Mouse (Mus musculus) induced T-regulatory cell, adult 2 months (primary cell): ENCODE results near the gene Igf1r.

Experiments
- DNase-seq: peaks from one replicate; pipeline ENCODE4 v3.0.0-alpha.2; 2012; ENCODE audit warnings: low read depth

Gene Igf1r

DNA sequence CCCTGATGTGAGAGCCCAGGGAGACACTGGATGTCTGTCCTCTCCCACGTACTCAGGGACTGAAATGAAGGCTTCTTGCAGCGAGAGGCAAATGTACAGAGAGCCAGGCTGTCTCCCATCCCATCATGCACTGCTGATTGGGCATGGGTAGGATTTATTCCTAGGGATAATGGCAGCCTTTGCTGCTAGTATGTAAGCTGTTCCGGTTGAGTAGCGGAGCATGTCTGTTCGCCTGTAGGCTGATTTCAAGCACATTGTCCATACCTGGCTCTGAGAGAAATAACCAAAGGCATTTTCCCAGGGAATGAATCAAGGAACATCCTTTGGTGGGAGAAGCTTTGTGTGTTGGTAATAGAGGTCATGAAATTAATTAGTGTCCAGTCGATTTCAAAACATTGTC lies 230.1 kb downstream of the Igf1r start:
- DNase-seq = no peak

DNA sequence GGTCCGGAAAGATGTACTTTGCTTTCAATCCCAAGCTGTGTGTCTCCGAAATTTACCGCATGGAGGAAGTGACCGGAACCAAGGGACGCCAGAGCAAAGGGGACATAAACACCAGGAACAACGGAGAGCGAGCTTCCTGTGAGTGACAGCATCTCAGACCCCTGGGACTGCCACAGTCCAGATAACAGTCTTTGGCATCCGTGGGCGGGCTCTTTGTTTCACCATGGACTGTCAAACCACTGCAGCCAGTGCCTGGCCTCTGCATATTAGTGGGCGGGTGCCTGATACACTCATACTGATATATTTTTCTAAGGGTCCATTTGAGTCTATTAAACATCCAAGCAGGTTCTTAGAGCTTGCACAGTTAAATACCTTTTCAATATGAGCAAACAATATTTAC lies 230.8 kb downstream of the Igf1r start:
- DNase-seq = no peak

DNA sequence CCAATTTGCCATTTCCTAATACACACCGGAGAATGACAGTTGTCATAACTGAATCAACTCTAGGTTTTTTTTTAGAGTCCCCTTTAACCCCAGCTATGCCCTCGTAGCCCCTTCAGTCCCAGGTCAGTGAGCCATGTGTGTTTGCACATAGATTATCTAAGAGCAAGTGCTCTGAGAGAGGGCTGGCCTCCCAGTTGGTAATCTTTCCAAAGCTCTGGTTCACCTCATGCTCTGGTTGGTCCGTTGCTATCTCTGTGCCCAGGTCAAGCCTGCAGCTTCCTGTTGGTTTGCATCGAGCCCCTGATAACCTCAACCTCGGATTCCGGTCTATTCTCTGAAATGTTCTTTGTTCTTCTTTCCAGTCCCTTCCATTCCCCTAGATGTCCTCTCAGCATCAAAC lies 236.6 kb downstream of the Igf1r start:
- DNase-seq = no peak

DNA sequence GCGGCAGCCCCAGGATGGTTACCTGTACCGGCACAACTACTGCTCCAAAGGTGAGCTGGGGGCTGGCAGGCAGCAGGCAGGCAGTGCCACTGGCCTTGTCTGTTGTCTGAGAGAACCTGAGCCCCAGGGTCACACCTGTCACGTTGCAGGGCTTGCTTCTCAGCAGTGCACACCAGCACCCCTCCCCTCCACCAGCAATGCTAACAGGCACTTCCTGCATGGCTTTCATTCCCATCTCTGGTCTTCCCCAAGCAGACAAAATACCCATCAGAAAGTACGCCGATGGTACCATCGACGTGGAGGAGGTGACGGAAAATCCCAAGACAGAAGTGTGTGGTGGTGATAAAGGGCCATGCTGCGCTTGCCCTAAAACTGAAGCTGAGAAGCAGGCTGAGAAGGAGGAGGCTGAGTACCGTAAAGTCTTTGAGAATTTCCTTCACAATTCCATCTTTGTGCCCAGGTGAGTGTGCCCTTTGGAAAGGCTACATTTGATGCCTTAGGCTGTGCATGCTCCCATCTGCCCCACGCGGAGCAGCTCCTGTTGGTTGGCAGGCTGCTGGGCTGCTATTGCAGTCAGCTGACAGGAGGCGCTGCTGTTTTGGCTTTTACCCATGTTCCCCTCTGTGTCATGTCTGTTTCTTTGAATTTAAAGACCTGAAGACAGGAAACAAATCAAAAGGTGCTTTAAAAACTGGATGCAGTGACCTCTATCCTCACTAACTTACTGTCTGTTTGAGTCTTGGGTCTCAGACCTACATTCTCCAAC lies 237.2 kb downstream of the Igf1r start:
- DNase-seq = peak; percentile 74

DNA sequence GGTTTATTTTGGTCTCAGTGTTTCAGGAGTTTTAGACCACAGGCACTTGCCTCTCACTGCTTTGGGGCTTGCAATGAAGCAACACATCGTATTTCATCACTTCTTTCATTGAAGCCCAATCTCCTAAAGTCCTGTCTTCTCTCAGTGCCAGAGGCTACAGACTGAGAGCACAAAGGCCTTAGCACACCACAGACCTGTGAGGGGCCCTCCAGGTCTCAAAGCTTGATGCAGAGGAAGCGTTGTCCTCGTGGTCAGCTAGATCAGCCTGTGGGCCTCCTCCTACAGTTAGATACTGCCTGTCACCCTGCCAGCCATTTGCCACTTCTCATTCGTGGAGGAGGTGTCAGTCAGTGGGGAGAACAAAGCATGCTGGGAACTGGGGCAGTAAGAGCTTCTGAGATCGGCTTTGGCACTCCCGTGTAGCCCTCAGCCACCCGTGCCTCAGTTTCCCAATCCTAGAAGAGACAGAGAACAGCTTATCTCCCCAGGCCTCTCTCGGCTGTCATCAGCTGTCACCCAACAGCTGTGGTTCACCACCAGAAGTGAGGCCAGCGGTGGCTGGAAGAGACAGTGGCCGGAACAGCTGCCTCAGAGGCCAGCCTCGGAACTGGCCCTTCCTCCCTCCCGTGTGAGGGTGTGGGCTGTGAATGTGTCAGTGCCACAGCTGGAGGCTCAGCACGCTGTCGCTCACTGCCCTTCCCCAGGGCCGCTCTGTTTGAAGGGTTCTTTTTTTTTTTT lies 241.5 kb downstream of the Igf1r start:
- no peak for DNase-seq

DNA sequence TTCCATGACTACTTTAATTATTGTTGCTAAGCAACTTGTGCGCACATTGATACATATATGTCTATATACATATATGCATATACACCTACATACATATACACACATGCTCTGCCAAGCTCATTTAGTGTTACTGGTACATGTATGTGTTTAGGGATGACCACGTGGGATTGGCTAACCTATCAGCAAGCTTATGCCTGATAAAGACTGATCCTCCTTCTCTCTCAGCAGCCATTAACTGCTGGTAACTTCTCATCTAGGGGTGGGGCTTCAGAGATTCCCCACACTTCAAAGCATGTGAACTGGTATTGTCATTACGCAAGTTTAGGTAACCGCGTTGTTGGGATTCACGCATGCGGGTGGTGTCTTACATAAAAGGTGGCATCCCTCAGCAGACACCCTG lies 247.0 kb downstream of the Igf1r start:
- DNase-seq = no peak

DNA sequence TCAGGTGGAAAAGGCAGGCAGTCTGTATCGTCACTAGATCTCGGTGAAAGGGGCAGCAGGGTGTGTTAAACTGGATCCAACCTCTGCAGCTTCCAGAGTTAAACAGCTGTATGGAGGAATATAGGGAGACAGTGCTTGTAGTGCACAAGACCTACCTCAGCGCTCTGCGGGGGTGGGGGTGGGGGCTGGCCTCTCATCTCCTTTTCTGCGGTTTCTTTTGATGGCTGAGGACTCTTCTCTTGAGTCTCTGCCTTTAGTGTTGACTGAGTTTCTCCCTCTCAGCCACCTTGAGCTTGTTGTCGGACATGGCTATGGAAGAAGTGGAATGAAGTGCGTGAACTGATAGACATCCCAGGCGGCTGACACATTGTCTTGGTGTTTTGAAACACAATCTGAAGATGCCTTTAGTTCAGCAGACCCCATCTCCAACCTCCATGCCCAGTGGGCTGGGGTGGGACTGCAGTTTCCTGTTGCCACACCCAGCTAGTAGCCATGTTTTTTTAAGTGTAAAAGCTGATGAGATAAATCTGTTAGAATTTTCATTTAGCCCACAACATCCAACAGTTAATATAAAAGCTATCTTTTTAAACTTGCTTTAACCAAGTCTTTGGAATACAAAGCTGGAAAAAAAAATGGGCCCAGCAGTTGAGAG lies 253.3 kb downstream of the Igf1r start:
- peak; percentile 59 for DNase-seq

DNA sequence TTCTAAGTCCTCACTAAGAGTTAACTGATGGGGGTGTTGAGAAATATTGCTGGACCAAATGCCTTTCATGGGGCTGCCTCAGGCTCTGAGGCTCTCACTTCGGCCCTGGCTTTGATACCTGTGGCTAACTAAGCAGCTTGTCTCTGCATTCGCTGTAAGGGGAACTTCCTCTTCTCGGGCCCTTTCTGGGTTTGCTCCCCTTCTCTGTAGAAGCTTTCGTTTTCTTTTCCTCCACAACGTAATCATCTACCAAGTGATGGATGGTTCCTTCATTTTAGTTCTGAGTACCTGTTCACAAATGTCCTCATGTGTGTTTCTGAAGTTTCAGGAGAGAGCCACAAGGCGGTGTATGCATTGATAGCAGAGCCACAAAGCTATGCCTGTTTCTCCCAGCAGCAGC lies 256.4 kb downstream of the Igf1r start:
- peak; percentile 58 for DNase-seq

DNA sequence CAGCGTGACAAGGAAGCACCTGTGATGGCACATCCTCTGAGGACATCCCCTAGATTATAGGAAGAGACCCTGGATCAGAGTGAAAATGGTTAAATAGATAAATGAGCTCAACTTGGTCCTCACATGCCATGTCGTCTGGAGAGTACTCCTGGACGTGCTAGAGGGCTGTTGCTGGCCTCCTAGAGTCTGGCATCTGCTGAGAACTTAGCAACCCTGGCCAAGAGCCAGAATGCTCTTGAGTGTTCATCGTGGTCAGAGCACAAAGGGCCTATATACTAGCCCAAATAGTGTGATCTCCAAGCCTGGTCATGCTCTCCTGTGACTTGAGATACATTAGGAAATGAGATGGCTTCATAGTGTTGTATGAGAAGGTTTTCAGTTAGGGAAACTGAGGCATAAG lies 257.8 kb downstream of the Igf1r start:
- DNase-seq = no peak

DNA sequence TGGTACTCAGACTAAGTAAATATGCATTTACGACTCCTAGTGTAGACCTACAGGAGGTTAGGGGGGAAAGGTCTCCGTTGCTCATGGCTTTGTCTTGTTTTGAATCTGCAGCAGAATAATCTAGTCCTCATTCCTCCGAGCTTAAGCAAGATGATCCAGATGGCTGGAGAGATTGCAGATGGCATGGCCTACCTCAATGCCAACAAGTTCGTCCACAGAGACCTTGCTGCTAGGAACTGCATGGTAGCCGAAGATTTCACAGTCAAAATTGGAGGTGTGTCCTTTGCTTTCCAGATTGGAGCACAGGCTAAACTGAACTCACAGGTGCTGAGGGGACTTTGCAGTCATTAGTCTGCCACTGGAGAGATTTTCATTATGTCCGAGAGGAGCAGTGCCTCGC lies 259.3 kb downstream of the Igf1r start:
- no peak for DNase-seq

DNA sequence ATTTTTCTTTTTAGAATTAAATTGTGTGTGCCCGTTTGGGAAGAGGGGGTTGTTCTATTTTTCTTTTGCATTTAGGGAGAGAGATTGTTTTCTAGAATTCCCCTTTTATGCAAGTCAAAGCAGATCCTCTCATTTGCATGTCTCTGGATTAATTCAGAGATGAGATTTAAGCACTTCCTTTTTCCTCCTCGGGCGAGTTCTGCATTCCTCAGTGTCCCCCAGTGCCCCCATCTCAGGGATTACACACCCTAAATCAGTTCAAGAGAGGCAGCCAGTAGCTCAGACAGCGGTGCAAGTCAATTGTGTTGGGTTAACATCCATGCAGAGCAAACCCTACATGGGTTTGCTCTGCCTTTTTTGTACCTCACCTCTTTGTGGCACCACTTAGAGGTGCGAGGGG lies 261.2 kb downstream of the Igf1r start:
- DNase-seq = no peak

DNA sequence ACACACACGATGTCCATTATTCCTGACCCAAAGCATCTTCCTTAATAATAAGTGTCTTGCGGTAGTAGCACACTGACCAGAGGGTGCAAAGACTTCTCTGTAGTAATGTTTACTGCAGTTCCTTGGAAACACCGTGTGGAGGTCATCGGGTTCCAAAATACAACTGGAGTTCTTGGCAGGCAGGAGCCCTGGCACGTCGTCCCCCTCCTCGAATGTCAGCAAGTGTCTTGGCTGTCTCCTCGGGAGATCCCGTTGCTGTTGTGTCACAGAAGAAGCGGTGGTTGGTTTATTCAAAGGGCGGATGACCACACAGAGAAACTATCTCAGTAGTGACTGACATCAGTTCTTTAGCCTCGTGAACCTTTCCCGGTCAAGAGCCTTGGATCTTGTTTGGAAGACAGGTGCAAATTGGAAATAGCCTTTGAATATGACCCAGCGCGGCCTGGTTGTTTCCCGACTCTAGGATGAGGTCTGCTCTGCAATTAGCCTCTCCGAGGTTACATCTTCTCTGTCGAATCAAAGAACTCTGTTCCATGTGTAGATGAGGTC lies 263.0 kb downstream of the Igf1r start:
- DNase-seq = no peak

DNA sequence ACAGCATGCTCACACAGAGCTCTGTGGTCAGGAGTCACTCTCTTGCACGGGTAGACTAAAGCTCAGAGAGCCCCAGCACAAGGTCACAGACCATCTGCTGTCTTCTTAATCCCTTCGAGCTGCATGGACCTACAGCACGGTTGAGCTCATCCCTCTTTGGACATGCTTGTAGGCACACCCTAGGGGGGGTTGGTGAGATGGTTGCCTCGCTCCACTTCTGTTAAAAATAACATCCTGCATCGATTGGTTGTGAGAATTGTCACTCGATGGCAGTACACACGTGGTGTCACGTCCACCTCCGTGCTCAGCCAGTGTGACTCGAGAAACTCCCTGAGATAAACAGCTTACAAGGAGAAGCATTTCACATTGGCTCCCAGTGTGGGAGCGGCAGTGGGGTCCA lies 266.3 kb downstream of the Igf1r start:
- DNase-seq = no peak

DNA sequence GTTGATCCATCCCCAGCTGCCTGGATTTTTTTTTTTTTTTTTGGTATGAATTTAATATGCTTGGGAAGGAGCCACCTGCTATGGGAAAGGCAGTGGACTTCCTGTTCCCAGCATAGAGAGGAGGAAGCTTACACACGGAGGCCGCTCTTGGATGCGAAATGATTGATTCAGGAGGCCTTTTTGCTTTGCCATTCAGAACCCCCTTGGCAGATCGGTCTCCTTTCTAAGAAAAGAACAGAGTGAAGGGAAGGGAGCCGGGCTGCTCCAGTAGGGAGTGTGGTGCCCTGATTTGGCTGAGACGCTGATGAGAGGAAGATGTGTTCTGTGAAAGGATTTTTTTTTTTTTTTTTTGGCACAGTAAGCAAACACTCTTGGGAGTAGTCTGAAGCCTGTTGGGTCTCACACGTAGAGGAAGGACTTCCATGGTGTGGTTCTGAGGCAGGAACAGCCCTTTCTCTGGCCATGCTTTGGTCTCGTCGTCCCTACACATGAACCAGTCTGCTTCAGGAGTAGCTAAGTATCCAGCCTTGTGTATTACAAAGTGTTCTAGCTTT lies 269.1 kb downstream of the Igf1r start:
- DNase-seq = no peak

DNA sequence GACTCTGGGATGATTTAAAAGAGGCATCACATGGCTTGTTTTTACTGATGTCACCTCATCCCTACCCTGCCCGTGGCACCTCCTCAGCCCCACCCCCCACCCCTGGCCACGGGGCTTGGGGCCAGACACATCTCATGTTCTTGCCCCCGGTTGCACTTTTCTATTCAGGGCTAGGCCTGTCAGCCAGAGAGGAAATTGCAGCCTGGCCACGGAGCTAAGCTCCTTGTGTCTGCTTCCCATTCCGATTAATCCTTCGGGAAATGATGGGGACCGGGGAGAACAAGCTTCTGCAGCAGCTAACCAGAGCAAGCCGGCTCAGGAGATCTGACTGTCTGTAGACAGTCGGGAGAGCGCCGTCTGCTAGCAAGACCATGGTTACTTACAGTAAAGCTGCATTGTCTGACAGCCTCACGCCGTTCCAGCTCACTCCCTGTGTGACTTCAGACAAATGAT lies 270.8 kb downstream of the Igf1r start:
- DNase-seq = no peak

DNA sequence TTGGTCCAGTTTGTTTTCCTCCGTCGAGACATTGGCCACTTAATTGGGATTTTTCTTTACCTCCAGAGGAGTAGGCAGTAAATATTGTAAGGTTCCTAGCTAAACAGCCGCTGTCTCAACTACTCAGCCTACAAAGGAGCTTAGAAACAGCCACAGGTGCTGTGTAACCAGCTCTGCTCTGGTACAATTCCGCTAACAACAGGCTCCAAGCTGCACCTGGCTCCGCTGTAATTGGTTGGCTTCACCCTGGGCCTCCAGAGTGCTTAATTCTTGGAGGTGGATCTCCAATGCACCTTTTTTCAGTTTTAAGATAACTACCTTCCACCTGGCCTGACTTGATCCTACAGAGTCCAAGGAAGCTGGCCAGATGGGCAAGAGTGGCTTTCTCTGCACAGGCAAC lies 271.4 kb downstream of the Igf1r start:
- DNase-seq = no peak

DNA sequence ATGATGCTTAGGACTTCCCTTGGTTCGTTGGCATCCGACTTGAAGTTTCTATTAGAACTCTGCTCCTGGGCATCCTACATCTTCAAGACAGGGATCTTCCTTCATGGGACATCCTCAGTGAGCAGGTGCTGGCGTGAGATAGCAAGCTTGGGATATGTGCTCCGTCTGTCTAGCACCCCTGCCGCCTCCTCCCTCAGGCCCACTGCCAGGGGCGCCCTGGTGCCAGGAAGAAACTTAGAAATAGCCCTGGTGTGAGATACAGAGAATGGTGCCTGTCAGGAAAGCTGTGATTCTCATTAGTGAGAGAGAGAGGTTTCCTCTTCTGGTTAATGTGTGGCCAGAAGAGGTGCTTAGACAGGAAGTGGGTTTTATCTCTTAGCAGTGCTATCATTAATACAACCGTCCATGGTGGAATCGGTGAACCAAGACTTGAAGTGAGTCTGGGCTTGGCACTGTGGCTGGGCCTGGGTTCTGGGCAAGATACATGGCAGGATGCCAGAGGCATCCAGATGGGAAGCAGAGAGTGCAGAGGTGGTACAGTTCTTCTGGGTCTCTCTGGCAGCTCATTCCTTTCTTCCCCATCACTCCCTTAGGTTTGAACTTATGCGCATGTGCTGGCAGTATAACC lies 272.9 kb downstream of the Igf1r start:
- DNase-seq = peak; percentile 64

DNA sequence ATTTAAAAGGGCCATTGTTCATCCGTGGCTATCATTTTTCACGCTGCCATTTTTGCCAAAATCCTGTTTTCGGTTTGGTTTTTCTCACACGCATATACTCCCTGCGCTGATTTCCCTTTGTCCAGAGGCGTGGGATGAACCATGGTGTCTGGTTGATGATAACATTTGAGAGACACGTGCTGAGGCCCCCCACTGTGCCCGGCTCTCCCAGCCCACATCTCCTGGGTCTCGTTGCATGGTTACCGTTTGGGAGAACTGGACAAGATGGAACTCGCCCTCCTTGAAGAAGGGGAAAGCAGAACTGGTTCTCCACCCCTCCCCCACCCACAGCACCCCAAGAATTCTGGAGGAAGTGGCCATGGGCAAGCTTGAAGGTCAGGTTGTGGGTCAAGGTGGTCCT lies 274.4 kb downstream of the Igf1r start:
- no peak for DNase-seq

DNA sequence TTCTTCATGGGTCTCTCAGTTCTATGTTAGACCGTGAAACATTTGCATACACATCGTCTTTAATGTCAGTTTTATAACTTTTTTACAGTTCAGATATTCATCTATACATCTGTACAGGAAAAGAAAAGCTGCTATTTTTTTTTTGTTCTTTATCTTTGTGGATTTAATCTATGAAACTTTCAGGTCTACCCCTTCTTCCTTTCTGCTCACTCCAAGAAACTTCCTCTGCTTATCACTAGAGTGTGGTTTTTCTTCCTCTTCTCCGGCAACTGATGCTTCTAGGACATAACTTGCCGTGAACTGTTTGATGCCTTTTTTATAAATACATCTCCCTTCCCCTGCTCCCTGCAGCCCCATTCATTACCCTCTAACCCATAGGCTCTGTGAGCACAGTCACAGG lies 275.0 kb downstream of the Igf1r start:
- peak; percentile 37 for DNase-seq

DNA sequence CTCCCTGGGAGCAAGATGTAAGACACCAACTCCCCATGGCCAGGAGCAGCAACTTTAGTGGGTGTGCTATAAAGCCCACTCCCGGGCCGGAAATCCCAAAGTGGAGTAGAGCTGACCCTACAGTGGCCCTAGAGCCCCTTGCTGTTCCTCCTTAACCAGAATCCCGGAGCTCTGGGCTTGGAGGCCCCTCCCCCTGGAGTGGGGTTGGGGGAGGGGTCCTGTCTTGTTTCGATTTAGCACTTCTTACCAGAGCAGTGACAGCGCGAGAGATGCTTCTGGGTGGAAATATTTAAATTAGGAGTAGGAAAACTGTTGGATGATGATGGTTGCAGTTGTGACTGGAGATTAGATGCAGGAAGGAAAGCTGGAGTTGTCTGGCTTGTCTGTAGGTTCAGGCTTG lies 275.9 kb downstream of the Igf1r start:
- DNase-seq = no peak

DNA sequence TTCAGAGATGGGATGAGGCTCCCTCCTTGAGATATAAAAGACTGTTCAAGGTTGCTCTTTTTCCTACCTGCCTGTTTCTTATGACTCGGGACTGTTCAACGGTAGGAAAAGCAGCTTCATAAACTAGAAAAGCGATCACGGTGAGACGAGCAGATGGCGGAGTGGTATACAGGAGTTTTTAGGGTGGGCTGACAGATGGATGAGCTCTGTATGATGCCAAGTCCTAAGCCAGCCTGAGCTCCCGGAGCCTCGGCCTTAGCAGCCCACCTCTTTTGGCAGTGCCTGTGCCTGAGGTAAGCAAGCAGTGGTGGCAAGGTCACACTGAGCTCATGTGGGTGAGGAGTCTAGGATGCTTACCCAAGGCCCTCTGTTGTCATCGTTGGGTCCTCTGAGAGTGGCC lies 278.2 kb downstream of the Igf1r start:
- no peak for DNase-seq

DNA sequence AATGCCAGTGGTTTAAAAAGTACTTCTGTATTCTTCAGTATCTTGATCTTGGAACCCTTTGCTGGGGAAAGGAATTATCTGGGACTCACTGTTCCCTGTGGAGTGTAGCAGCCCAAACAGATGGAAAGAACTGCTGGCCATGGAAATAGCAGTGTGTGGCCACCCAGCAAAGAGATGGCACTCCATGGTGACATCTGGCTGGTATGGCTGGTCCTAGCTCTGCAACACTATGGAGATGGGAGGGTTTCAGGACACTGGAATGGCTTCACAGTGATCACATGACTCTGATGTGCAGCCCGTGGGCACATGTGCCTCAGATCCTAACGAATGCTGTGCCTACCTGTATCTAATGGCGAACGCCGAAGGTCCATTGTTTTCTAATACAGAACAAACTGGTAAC lies 279.9 kb downstream of the Igf1r start:
- no peak for DNase-seq
